Mouse (Mus musculus): ENCODE results near the gene Saysd1.
"Not testable (repeated sequence)": the region's sequence is repeated elsewhere in the genome, so short reads cannot be mapped to it uniquely, and the experiment has no call there.

Gene Saysd1

GRCm38 (mm10) chr14:20041836-20042235 is 96.5 kb downstream of the Saysd1 start:
- DNase-seq (ENCODE audit: low read depth, low spot score): no peak

GRCm38 (mm10) chr14:20040976-20041375 is 97.4 kb downstream of the Saysd1 start:
- DNase-seq (ENCODE audit: low read depth, low spot score): no peak

- DNase-seq (ENCODE audit: low read depth, low spot score): no peak
Measured at GRCm38 (mm10) chr14:20039795-20040194, 98.5 kb downstream of the Saysd1 start.

GRCm38 (mm10) chr14:20032738-20033116 is 105.6 kb downstream of the Saysd1 start:
- DNase-seq (ENCODE audit: low read depth, low spot score): no peak

GRCm38 (mm10) chr14:20032016-20032737 is 106.2 kb downstream of the Saysd1 start:
- DNase-seq (ENCODE audit: low read depth, low spot score): no peak

- DNase-seq (ENCODE audit: low read depth, low spot score): no peak
Measured at GRCm38 (mm10) chr14:20029606-20030005, 108.7 kb downstream of the Saysd1 start.

- DNase-seq (ENCODE audit: low read depth, low spot score): not testable (repeated sequence)
Measured at GRCm38 (mm10) chr14:20027475-20027874, 110.9 kb downstream of the Saysd1 start.
